ENCODE assay signal across 8 mouse cellular contexts in the genomic region with DNA sequence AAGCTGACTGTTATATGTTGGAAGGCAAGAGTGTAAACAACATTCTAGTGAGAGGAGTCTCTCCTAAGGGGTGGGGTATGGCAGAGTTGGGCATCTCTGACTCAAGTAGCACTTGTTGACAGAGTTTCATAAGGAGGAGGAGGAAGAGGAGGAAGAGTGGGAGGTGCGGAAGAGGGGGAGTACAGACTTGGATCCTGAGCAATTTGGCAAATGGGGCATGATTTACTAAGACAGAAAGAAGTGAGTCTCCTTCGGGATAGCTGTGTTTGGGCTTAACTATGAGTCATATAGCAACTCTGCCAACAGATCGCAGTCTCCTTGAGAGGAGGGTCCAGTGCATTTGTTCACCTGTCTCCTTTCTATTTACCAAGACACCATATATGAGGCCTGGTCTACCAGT.
"Had no signal": no experiment of that assay in that cellular context is flagged by ENCODE, and none has a peak within 500 bp of the region (broad histone marks: within the 10 kb centered on the region; RNA-seq: fewer than 3 reads in every experiment).

No protein-coding gene starts in this region.

- DNase-seq: kidney, adult 2 months; kidney, postnatal 14 days; left cerebral cortex, postnatal 4 days; midbrain, embryonic 14.5 days; retina, postnatal 1 day; spleen, adult 18-20 months; thymus, adult 2 months; thymus, postnatal 36 days had no signal
